Mouse (Mus musculus) right cerebral cortex, adult 2 months (tissue): ENCODE results near the gene Eef1a1.
"Not testable (repeated sequence)": the region's sequence is repeated elsewhere in the genome, so short reads cannot be mapped to it uniquely, and the experiment has no call there.

Experiments
- DNase-seq, 2 experiments: peaks; one replicate each; pipeline ENCODE4 v3.0.0; 2021 to 2022; ENCODE audit warnings: low spot score in 2 of 2

Gene Eef1a1

DNA sequence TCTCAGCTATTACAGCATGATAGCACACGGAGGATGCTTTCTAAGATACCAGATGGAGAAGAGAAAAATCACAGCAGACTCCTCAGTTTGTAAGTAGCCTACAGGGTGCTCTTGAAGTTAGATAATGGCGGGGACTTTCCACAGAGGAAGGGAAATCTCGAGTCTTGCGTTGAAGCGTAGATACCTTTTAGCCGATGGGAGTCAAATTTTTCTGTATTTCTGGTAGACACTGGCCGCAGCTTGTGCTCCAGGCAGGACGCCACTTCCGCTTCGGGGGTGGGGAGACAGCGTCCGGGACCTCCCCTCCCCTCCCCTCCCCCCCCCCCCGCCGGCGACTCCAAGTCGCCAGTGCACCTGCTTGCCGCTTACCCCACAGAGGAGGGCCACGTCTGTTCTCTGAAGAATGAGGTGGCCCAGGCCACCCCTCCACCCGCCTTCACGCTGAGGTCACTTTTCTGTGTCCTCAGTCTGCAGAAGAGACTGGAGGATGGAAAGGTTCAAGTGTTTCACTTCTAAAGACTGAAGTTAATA, at the start of gene Eef1a1:
Gene Eef1a1, minus strand, starts transcription at position 262 of the 531 bp plus-strand sequence.
- DNase-seq = peak; percentile 44 to 45

DNA sequence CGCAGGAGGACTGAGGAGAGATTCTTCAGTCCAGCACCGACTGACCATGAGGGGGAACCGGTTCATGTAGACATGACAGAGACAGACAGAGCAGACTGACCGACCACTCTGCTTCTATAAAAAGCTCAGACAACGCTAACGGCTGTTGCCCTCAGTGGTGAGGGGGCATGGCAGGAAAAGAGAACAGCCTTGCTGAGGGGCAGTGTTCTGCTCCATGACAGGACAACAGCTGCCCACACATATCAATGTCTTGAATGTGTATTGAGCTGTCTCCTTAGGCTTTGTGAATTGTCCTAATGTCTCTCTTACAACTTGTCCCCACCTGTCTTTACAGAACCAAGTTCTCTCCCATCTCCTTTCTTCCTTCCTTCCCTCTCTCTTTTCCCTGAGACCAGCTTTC, 49.5 kb upstream of the Eef1a1 start:
- no peak for DNase-seq

DNA sequence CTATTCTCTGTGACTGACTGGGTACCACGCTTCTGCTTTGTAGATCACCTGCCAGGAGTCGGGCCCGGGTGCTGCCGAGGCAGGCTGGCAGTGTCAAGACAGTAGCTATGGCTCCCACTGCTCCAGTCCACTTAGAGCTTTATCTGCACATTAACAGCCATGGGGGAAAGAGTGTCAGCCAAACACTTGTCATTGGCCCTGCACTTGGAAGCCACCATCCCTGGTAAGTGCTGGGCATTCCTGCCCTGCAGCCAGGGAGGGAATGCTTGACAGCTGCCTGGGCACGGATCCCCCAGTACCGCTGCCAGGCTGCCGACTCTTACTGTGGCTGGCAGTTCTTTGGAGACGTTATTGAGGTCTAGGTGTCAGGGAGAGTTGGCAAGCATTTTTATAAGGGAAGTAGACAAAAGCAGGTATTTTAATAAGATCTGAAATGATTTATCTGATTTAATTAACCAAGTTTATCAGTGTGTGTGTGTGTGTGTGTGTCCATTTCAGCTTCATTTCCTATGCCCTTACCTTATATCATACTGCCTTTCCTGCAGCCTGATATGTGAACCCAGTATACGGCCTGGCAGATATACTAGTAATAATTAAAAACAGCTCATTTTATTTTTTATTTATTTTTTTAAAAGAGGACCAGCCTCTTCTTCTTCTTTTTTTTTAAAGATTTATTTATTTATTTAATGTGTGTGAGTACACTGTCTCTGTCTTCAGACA, 48.4 kb upstream of the Eef1a1 start:
- DNase-seq = peak in 1 of 2 experiments; percentile 15

DNA sequence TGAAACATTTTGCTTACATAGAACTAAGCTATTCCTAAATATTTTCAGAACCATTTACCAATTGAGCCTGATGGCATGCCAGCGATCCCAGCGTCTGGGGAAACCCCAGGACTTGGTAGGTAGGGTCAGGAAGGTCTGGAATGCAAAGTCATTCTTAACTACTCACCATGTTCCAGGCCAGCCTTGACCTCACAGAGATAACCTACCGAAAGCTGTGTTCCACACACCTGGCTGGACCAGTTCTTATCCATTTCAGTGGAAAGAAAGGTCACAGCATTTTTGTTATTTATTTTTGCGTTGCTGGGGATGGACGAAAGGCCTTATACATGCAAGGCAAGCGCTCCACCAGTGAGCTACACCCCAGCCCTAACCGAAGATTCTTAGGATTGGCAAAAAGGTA, 45.7 kb upstream of the Eef1a1 start:
- no peak for DNase-seq

DNA sequence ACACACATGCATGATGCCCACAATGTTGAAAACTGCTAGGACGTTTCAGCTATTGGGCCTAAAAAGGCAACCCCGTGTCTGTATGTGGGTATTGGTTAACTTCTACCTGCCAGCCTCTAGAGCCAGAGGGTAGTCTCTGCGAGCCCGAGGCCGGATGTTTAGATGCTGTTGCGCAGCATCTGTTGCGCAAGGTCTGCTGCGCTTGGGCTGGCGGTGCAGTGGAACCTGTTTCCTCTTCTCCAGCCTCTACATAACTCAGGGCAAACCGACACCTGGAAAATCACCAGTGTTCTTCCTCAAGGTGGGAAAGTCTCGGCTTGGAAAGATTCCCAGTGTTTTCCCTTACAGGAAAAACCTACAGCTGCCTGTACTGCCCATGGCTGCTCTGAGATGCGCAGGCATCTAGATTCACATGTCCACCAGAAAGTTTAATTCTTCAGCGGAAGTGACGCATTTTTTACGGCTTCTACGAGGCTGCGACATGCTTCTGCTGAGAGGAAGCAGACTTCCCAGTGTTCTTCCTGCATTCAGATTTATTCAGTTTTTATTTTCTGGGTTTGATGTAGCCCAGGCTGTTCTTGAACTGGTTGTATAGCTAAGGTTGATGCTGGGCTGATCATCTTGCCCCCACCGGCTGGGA, 44.5 kb upstream of the Eef1a1 start:
- no peak for DNase-seq

DNA sequence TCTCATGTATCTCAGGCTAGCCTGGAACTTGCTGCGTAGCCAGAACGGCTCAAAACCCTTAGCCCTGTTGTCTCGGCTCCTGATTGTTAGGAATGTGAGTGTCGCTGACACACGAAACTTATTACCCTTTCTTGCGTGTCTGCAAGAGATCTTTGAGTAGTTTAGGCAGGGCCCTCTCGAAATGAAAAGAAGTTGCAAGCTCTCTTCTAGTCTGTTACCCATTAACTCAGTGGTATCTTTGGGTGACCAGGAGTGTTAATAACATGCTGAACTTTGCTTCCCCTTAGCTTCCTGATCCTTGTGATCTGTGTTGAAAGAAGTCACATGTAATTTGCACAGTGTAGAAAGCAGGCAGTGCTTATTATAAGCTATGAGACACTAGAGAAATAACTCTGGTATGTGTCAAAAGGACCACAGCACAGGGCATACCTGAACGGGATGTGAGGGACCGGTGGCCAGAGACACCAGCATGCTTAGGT, 43.4 kb upstream of the Eef1a1 start:
- DNase-seq = no peak

DNA sequence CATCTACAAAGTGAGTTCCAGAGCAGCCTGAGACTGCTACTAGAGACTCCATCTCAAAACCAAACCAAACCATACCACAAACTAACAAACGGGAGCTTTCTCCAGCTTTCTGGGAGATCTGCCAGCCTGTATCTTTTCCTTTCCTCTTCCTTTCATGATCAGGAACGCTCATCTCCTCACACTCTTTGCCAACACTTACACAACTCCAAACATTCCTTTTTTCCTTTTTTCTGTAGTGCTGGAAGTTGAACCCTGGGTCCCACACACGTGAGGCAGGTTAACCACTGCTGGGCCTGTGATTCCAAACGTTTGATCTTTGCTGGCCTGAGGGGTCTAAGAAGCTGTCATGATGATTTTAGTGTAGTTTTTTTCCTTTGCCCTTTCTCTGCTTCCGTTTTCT, 42.9 kb upstream of the Eef1a1 start:
- DNase-seq = no peak

DNA sequence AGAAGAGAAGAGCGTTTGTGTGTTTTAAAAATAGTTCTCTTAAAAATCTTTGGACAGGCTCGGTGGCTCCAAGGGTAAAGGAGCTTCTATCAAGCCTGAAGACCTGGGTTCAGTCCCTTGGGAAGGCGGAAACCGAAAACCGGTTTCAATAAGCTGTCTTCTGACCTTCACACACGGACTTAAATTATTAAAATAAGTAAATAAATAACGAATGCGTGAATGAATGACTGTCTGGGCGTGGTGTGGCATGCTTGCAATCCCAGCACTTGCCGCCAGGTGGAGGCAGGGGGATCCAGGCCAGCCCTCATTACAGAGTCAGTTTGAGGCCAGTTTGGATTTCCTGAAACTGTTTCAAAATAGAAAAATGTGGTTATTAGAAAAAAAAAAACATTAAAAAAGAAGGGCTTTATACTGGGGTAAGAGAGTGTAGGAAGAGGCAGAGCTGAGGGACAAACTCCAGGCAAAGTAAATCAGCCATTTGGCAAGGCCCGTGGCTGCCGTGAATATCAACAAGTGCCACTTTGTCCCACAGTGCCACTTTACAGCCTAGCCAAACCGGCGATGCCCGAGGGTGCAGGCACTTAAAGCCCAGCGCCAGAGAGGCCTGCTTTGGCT, 38.9 kb upstream of the Eef1a1 start:
- DNase-seq = peak; percentile 79 to 84

DNA sequence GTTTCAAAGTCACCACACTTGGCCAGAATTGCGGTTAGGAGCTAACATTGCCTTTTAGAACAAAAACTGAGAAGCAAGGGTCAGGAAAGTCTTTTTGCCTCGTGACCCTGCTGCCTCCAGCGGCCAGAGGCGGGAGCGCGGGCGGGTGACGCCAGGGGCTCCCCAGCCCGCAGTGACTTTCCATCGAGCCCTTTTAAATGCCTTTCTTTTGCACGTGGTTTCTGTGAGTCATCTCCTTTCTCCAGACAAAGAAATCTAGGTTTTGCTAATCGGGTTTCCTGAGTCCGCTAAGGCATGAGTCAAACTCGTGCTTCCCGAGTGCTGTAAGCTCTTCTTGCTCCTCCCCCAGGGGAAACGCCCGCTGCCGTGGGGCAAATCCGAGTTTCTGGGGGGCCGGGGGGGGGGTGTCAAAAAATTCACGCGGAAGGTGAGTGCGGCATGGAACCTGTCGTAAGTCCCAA, 38.4 kb upstream of the Eef1a1 start:
- DNase-seq = peak; percentile 57 to 66

DNA sequence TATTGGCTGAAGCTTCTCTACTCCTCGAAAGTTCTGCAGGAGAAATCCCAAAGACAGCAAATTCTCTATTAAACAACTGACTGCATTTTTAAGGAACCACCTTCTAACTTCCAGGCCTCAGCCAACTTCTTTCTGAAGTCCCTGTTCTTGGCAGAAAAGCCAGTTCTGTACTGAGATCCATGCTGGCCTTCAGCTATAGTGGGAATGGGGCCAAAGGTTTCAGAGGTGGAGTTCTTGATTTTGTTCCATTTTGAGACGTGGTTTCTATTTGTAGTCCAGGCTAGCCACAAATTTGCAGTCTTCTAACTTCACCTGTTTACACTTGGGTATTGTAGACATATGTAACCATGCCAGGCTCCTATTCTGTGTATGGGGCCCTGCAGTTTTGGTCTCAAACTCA, 37.3 kb upstream of the Eef1a1 start:
- DNase-seq = no peak

DNA sequence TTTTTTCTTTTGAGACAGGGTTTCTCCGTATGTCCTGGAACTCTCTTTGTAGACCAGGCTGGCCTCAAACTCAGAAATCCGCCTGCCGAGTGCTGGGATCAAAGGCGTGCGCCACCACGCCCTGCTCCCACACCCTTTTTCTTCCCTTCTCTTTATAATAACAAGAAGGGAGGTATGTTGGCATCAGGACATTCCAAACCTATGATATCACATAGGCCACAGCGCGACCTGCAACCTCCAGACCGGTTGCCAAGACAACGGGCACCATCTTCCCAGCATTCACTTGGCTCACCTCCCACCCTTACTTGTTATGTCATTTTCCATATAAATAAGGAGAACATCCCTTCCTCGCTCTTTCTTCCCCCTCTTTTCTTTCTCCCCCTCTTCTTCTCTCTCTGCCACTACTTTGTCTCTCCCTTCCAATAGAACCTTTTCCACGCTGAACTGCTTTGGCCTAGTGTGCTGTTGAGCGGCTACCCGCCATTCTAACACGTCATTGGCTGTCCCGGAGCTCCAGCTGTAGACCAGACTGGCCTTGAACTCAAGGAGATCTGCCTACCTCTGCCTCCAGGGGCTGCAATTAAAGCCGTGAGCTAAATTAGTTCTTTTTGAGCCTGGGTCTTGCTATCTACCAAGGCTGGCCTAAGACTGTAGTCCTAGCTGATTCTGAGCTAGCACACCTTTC, 36.6 kb upstream of the Eef1a1 start:
- DNase-seq = no peak

DNA sequence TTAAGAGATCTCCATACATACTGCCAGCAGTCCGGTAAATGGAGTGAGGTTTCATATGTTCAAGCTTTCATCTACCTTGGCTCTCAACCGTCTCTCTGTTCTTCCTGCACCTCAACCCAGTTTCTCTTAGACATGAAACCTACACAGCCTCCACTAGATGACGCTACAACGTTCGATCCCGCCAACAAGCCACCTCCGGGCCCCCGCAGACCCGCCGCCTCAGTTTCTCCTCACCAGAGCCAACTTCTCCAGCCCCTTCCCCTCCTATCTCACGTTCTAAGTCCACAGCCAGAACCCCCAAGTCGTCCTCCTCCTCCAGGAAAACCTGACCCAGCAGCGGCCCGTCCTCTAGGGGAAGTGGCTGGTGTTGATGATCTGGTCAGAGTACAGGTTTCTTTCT, 32.7 kb upstream of the Eef1a1 start:
- DNase-seq = peak in 1 of 2 experiments; percentile 13

DNA sequence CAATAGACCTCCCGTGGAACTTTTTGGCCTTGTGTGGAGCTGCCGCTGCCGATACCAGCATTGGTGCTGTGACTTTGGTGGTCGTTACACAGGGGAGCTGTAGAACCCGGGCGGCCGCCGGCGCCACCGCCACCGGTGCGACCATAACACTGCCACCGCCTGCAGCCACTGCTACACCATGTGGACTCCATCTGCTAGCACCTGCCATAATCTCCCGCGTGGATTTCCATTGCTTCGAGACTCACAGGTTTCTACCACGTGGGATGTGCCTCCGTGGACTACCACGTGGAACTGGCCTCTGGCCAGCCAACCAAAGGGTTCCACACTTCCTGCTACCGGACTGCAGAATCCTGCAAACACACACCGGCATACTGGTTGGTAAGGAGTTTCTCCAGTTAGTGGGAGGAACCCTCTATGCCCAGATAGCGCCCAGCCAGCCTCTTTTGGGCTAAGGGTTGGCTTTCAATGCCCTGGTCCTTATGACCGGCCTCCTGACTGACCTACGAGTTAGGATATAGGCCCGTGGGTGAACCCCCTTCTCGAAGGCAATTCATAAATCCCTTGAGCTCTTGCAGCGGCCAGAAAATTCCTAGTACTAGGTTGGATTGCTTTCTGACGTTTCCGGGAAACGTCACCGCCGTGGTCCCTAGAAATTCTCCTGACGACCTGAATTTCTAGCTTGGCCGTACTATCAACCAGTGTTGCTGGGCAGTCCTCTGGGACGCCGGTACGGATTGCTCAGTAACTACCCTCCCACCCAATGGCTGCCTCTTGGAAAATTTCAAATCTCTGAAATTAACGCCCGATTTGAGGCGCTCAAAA, 32.0 kb upstream of the Eef1a1 start:
- peak; percentile 35 to 42 for DNase-seq

DNA sequence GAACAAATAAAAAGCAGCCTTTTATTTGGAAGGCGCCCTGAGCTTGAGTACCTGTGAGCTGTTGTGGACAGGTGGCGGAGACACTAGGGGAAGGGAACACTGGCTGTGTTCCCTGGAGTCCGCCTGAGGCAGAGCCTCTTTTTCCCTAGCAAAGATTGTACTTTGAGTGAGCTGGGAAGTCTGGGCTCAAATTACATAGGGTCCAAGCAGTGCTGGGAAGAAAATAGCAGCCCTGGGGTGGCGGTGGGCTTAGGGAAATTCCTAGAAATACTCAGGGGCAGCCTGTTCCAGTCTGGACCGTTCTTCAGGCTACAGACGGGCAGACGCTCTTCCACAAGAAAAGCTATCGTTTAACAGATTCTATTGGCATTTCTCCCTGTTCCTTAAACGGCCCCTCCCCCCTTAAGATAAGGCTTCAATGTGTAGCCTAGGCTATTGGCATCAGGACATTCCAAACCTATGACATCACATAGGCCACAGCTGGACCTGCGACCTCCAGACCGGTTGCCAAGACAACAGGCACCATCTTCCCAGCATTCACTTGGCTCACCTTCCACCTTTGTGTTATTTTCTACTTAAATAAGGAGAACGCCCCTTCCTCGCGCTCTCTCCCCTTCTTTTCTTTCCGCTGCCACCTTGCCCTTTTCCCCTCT, 31.3 kb upstream of the Eef1a1 start:
- DNase-seq = no peak

DNA sequence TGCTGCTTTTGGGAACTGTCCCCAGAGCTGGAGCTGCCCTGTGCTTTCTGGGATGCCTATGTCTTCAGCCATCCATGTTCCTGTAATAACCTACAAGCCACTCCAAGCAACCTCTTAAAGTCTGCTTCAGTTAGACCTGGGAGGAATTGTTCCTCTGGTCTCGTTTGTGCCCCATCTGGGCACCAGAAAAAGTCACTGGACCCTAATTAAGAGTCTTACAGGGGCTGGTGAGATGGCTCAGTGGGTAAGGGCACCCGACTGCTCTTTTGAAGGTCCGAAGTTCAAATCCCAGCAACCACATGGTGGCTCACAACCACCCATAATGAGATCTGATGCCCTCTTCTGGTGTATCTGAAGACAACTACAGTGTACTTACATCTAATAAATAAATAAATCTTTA, 28.3 kb upstream of the Eef1a1 start:
- not testable (repeated sequence) for DNase-seq

DNA sequence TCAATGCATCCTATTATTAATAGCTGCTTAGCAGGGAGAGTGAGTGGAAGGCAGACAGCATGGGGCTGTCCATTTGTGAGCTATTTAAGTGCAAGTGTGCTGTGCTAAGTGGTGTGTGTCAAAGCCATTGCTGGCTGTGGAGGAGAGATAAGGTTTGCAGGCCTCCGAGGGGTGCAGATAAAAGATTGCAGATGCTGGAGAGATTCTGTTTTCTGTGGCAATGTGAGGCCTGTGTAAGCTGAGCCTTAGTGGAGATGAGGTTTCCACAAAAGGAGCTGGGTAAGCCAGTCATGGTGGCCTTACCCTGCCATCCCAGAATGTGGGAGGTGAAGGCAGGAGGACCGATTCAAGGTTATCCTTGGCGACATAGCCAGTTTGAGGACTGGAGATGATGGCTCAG, 27.2 kb upstream of the Eef1a1 start:
- no peak for DNase-seq

DNA sequence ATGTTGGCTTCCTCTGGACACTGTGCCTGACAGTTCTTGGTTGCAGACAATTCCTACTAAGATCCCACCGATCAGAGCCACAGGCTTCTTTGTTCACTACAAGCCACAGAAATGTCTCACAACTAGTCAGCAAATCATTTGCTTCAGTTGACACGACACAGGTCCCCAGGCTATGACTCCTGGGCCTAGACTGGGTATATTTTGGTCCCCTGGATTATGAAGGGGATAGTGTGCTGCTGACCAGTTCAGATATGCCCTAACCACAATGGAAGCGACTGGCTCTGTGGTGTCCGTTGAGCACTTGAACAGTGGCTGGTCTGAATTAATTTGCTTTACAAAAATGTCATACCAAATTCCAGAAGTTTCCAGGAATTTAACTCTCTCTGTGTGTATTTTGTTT, 25.7 kb upstream of the Eef1a1 start:
- DNase-seq = no peak

DNA sequence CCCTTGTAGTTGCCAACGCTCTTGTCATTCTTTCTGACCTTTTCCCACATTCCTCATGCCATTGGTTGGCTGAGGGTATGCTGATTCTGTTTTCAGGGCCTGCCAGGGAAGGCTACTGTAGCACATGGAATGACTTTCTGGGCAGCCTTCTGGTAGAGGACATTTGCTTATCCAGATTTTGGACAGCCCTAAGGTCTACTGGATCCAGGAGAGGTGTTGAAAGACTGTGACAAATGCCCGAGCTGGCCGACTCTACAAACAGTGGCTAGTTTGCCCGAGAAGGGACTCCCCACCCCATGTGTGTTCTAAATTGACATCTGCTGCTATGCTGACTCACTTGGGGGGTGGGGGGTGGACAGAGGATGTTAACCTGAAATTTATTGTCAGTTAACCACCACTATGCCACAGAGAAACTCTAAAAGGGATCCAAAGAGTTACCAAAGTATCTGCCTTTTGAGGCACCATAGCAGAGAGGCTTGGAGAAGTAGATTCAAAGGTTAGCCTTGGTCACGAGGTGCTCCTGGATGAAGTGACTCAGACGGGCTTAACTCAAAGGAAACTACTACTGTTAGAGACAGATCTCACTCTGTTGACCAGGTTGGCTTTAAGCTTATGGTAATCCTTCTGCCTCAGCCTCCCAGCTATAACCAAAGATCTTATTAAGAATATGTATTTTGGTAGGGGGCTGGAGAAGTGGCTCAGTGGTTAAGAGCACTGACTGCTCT, 25.0 kb upstream of the Eef1a1 start:
- DNase-seq = no peak

DNA sequence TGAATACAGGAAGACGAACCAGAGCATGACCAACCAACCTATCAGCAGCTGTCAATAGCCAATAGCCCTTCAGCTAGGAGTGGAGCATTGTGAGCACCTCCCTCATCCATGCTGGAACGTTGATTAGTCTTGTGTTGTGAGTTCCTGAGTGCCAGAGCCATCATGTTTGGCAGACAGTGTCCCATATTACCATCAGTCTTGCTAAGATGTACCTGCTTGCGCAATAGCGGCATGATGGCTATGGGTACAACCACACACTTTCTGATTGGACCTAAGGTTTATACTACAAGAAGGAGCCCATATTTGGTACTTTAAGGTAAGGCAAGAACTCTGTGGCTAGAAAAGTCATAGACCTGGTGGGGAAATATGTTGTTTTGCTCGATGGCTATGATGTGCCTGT, 22.8 kb upstream of the Eef1a1 start:
- DNase-seq = no peak
